Mouse (Mus musculus) adrenal gland, adult 2 months (tissue): ENCODE measurements at regions not wholly inside any gene's neighbourhood (a gene's known extent, or its start where the extent isn't known, plus 50 kb on each side); places are given as distances from the start of the nearest gene placed in this dataset.

Experiments used
- DNase-seq: peaks from one replicate; pipeline ENCODE4 v3.0.0; 2021

GRCm38 (mm10) chr7:145105831-145106493 is 102.0 kb downstream of the 1810010D01Rik start:
- no peak for DNase-seq

DNA sequence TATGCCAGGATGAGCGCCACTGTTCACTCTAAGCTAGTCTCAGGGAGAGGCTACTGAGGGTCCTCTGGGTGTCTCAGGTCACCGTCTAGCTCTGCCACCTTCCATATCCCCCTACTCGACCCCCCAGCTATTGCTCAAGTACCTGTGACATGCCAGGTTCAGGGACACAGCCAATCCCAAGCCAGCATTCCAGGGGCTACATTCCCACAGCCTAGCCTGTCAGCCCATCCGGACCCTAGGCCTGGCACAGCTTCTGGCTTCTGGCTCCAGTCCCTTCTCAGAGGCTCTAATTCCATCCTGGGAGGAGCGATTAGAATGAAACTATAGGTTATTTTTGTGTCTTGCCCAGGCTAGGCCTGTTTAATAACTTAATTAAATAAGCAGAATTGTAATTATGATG is 105.2 kb downstream of the 1810010D01Rik start:
- no peak for DNase-seq

DNA sequence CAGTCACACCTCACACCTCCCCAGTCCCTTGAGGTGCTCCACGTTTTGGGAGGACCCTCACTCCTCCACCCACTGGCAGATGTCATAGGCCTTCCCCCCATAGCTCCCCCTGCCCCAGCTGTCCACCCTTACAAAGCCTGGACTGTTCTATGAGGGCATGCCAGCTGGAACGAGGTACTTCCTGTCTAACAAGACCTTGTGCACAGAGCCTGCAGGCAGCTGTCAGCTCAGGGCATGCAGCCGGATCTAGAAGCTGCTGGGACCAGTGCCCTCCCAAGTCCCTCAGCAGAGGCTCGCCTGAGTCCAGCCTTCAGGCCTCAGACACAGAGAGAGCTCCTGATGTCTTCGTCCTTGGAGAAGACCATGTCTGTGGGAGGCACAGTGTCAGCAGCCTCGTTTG is 105.7 kb downstream of the 1810010D01Rik start:
- DNase-seq = peak; percentile 55

DNA sequence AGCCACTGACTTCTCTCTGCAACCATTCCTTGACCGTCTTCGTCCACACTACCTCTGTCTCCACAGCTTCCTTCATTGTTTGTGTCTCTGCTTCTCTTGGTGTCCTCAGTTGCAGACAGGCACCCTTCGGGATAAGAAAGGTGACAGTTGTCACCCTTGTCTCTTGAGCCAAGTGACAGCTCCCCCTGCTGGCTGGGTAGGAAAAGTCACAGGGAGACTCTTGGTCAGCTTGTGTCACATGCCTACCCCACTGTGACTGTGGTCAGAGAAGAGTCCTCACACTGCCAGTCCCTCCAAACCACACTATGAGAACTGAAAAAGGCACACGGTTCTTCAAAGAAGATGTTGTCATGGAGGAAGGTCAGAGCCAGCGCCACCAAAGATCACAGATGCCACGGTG is 109.6 kb downstream of the 1810010D01Rik start:
- DNase-seq = peak; percentile 46

DNA sequence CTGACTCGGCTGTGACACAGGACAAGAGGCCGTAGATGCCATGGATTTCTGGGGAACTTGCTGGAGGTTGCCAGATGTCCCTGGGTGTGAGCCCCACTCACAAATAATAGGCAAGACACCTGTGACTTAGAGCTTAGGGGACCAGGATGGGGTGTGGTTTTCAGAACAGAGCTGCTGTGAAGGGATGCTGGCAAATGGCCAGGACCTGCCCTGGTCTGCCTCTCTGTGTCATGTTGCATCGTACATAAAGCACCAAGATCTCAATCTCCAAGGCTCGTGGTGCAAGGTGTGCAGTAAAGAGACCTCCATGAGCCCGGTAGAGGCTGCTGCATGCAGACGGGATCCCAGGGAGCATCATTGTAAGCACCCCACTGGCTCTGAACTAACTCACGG is 113.8 kb downstream of the 1810010D01Rik start:
- no peak for DNase-seq

DNA sequence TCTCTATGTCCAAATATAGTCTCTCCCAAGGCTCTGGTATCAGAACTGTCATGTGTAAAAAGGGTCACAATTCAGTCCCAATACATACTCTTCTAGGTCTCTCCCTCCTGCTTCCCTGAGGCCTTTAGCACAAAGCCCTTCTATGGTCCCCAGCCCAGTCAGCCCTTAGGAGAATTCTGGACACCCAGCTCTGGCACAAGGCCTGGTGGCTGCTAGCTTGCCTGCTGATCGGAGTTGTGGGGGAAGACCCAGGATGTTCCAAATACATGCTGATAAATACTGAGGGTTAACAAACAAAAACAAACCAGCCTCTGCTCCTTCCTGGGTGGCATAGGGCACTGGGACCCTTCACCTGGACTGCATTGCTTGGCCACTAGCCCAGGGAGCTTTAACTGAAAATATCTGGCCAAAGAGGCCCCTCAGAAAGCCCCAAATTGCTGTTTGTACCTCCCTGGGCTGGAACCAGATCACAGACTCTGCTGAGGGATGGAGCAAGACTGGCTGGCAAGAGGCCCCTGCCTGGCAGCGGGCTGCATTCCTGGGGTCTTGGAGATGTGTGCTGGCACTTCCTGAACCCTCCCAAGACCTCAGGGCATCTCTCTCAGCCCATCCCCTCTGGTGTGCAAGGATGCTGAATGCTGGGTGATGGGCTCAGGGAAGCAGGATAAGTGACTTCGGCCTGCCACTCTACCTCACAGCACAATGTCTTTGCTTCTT is 114.3 kb downstream of the 1810010D01Rik start:
- DNase-seq = no peak

- no peak for DNase-seq
Observed at GRCm38 (mm10) chr7:145092392-145093176, 115.3 kb downstream of the 1810010D01Rik start.

DNA sequence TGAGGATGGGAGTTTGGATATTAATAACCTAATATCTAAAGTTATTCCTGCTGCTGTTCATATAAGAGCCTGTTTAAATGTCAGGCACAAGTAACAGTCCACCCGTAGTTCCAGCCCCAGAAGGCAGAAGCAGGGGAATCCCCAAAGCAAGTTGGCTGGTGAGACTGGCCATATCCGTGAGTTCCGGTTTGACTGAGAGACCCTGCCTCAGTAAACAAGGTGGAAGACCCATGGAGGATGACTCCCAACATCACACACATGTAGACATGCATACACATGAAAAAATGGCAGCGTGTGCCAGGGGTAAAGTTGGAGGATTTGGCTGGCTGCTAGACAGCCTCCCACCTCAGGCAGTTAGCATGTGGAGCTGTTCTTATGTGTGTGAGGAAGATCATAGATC is 117.1 kb downstream of the 1810010D01Rik start:
- DNase-seq = no peak

GRCm38 (mm10) chr7:145089315-145089721 is 118.6 kb downstream of the 1810010D01Rik start:
- no peak for DNase-seq

GRCm38 (mm10) chr7:145088655-145089054 is 119.3 kb downstream of the 1810010D01Rik start:
- no peak for DNase-seq

GRCm38 (mm10) chr7:145087790-145088189 is 120.1 kb downstream of the 1810010D01Rik start:
- DNase-seq = peak; percentile 31

- DNase-seq = no peak
Observed at GRCm38 (mm10) chr7:145082917-145083752, 124.8 kb downstream of the 1810010D01Rik start.

DNA sequence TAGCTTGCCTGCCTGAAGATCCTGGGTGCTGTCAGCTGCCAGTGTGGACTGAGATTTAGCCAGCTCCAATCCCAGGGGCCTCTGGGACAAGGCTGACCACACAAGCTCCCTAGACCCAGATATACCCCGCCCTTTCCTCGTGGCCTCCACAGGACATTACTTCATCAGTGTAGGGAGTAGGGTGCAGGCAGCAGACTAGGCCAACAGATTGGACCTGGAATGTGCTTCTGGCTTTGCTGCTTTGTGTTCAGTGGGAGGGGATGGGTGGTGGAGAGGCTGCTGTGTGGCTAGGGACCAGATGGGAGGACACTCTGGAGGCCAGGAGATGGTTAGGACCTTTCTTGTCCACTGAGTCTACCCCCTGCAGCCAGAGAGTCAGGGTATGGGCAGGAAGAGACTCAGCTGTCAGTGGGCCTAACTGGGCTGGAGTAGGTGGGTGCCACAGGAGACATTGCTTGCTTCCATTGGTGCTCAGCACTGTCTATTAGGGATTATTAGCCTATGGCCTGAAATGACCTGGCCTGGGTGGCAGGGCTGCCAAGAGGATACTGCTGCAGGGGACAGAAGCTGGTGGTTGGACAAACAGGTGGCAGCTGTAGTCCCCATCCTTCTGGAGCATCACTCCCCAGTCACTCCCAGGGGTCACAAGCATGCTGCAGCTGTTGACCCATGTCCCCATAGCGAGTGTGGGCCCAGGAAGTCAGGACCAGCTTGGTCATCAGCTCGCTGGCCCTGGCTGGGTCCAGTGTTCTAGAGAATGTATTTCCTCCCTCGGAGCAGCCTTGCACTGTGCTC is 132.5 kb upstream of the Ccnd1 start:
- DNase-seq = no peak

GRCm38 (mm10) chr7:145071533-145071932 is 131.8 kb upstream of the Ccnd1 start:
- DNase-seq = no peak

DNA sequence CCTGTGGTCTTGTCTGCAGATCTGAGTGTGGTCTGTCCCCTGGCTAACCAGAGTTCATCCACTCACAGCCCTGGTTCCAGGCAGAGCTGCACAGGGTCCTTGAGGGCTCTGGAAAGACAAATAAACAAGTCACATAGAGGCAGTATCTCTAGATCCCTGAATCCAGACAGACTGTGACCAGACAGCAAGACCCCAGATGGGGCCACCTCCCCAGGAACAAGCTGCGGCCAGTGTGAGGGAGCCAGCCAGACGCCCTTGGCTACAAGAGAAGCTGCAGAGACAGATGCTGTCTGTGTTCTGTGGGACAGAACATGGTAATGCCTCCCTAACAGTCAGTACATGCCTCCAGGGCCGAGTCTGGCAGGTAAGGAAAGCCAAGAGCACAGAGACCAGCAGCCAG is 127.6 kb upstream of the Ccnd1 start:
- DNase-seq = no peak

GRCm38 (mm10) chr7:145056320-145056719 is 116.6 kb upstream of the Ccnd1 start:
- DNase-seq = no peak

GRCm38 (mm10) chr7:145051616-145052015 is 111.9 kb upstream of the Ccnd1 start:
- no peak for DNase-seq

DNA sequence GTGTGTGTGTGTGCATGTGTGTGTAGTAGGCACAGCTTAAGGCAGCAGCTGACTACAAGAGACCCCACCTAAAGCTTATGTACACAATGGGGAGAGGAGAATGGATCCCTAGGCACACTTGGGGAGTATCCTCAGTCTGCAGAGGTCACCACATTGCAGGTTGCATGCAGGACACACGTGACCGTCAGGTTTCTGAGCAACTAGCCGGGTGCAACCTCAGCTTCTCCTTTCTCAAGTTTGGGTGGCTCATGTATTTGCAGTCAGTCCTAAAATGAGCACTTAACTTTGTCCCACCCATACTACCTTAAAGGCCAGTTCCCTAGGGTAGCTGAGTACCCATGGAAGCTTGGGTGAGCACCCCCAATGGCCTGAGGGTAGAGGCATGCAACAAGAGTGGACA is 111.0 kb upstream of the Ccnd1 start:
- DNase-seq = no peak

DNA sequence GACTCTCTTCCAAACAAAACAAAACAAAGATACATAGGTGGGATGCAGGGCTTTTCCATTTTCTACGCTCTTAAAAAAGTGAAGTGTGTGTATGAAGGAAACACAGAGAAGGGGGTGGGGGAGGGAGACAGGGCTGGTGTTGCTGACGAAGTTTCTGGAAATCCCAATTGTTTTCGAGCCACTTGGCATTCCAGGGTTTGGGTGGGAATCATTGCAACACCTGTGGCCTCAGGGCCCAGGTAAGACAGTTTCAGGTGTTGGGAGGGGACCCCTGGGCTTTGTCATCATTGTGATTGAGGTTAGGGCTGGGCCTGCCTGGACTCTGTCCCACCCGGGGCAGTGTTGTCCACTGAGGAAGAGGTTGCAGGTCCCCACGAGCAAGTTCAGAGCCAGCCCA is 108.8 kb upstream of the Ccnd1 start:
- DNase-seq = no peak

- DNase-seq = no peak
Observed at GRCm38 (mm10) chr7:145047771-145048480, 108.2 kb upstream of the Ccnd1 start.

DNA sequence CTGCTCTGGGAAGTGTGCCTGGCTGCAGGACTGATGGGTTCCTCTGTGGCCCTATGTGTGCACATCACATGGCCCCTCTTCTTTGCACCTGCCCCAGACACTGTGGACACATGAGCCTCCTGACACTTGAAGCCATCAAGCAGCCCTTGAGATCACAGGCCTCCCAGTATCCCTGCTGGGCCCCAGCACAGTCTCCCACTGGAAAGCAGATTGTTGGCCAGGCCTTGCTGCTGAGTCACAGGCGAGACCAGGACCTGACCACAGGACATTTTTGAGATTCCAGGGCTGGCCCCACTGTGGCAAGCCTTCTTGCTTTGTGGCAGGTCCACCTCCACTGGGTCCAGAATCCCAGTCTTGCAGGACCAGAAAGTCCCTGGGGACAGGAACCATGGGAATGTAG is 105.5 kb upstream of the Ccnd1 start:
- DNase-seq = no peak
